Mouse (Mus musculus) Patski (cell line): ENCODE measurements around the gene Slco2b1. TPM values are rescaled to one million over a fixed set of nuclear protein-coding genes. Genes with fewer than 3 reads are reported as not detected.

Experiments
- ATAC-seq: fragments of 100-300 bp; one replicate; pipeline ENCODE4 v1.8.0; 2021
- CTCF ChIA-PET: fragments of 350-600 bp; sonication (Branson Sonifier 250); formaldehyde crosslinking; loops from one replicate; lab custom pipeline; 2022; ENCODE audit warnings: inconsistent platforms; lab: Charles Lee
- POLR2A ChIA-PET: fragments of 350-600 bp; sonication (Branson Sonifier 250); formaldehyde crosslinking; loops from one replicate; lab custom pipeline; 2022; ENCODE audit warnings: antibody characterized with exemption, inconsistent platforms; lab: Charles Lee
- DNase-seq: peaks from one replicate; pipeline ENCODE4 v3.0.0-alpha.2; 2011; ENCODE audit warnings: low read depth, low spot score
- H3K27me3 ChIP-seq: fragments of 371-371 bp; one replicate; pipeline ENCODE4 v1.5.1; 2021
- CTCF ChIP-seq: fragments of 100-300 bp; IDR thresholded peaks from one replicate; pipeline ENCODE4 v1.5.1; 2021
- in situ Hi-C: fragments of 300-500 bp; cut with MboI; formaldehyde crosslinking; loops from 3 replicates; pipeline ENCODE4 v1.11.1; 2018; ENCODE audit warnings: low pct_unique_long_range_greater_than_20kb, mixed read lengths
- polyA plus RNA-seq: library from polyadenylated mRNA; unstranded; gene quantifications from one replicate; pipeline ENCODE4 v1.2.3, GENCODE M21; 2021

Slco2b1 gene
- polyA plus RNA-seq, 1 experiment from 2014 or later = not detected

DNA sequence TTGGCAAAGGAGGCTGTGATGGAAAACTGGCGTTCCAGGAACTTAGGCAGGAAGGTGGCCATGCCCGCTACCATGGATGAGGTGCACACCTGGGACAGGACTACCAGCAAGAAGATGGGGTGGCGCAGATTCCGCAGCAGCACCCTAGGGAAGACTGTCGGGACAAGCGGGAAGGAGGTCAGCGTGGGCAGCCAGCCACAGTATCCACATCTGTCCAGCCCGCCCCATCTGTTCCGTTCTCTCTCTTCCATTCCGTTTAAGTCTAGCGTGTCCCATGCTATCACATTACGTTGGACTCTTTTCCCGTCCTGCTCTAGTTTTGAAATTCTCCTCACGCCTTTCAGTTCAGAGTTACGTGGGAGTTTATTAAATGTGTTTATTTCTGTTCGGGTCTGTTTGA is 44.0 kb downstream of the Slco2b1 start:
- POLR2A ChIA-PET = no interaction called here
- CTCF ChIA-PET = no interaction called here
- peaks cover 37% of the 10 kb centered on the region for H3K27me3 ChIP-seq
- DNase-seq (no peak), ATAC-seq (no peak)
- in situ Hi-C loops = no loop called here
- TF ChIP-seq CTCF = no peak

DNA sequence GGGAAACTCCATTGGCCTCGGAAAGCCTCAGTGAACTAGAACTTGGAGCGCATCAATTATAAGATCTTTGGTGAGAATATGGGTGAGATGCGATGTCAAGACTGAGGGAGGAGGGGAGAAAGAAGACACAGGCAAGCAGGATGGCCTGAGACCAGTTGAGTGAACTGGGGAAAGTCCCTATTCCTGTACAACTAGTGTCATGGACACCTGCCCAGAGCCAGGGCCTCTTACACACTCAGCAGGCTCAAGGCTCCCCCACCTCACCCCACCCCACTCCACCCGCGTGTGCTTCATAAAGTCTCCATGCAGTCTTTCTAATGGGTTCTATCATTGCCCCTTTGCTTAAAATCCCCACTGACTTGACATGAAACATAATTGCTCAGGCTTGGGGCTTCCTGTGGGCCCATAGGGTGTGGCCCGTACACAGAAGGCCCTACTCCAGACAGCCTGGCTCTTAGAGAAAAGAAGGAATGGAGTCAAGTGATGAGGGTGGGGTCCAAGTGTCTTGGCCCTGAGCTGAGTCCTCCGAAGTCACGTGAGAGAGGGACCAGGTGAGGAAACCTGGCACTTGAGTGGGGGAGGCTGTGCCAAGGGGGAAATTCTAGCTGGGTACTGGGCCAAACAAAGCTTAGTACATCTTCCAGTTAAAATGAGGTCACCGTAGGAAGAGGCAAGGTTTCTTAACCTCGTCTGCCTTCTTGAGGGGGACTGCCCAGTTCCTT is 45.2 kb downstream of the Slco2b1 start:
- in situ Hi-C loops = no loop called here
- ChIA-PET CTCF (no interaction called here), POLR2A (no interaction called here)
- peaks cover 41% of the 10 kb centered on the region for H3K27me3 ChIP-seq
- DNase-seq (no peak), ATAC-seq (no peak)
- TF ChIP-seq CTCF = no peak

DNA sequence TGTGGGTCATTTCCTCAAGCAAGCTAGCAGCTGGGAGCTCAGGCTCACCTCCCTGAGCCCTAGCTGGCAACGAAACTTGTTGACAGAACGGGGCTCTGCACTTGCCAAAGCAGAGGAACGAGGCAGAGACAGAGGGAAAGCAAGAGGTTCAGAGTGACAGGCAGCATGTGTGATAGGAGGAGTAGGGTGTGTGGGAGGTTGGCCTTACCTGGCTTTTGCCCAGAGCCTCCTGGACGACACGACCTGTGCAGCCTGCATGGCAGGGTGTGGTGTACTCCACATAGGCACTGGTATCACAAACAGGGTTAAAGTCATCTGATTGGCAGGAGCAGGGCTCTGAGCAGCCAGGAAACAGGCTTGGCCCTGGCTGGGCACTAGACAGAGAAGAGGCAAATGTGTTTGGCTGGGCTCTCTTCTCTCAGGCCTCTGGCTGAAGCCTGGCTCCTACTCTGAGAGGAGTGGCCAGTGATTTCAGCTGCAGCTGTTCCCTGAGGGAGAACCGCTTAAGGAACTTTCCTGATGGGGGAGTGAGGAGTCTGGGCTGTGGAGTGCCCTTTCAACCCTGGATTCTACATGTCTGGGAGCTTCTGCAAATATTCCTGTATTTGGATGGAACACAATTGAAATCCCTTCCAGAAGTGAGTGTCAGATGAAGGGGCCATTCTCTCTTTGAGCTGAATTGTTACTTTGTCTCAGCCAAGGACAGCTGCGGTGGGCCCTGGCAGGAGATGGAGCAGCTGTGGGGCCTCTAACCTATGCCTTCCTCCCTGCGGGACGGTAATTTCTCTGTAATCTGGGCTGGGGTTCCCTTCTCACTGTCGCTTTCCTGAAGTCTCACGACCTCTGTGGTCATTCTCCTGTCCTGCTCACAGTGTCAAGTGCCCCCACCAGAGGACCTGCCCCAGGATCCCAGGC is 46.3 kb downstream of the Slco2b1 start:
- ChIA-PET CTCF (no interaction called here), POLR2A (no interaction called here)
- in situ Hi-C loops = no loop called here
- H3K27me3 ChIP-seq = peaks cover 46% of the 10 kb centered on the region
- ATAC-seq (no peak), DNase-seq (no peak)
- no peak for TF ChIP-seq CTCF

DNA sequence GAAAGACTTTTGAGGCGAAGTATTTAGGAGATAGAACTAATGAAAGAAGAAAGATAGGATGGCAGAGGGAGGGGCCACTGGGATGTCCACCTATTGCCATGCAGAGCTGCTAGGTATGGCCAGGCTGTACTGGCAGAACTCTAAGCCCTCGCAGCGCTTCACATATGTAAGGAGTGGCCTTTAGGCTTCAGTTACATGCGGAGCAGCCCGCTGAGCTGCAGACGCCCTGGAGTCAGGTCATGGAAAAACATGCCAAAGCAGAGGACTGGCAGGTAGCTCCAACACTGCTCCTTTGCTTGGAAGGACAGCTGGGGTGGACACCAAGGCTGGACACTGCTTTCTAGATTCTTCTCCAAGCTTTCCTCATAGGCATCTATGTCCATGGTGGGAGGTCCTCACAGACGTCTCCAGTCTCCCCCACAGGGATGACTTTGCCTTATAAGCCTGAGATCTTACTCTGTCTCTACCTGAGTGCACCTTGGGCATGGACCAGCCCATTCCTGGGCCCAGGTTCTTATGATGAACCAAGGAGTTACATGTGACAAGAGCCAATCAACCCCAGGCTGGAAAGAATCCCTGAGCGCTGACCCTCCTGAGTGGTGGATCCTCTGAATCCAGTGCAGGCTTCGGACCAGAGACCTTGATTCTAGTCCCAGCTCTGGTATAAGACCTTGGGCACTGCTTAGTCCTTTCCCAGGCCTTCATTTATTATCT is 47.5 kb downstream of the Slco2b1 start:
- CTCF ChIA-PET = interaction anchor here (1.1 kb wide), 1 partner anchor 9 kb away, joined by 3 read pairs; no protein-coding TSS in a partner anchor
- no peak for ATAC-seq
- POLR2A ChIA-PET = no interaction called here
- peaks cover 50% of the 10 kb centered on the region for H3K27me3 ChIP-seq
- no peak for TF ChIP-seq CTCF
- in situ Hi-C loops = no loop called here
- no peak for DNase-seq

DNA sequence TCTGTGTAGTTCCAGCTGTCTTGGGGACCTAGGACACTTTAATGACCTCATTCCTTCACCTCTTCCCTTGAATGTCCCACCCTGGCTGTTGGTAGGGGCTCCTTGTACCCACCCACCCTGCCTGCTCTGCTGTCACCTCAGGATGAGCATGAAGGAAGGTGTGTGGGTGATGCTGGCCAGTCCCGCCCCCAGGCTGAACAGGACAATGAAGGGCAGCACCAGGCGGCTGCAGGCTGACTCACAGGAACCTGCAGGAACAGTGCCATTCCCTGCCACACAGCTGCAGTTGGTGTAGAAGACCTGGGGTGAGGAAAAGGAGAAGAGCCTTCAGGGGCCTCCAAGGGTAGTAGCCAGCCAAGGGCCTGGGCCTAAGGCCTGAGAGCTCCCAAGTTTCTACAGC is 48.8 kb downstream of the Slco2b1 start:
- ChIA-PET CTCF (no interaction called here), POLR2A (no interaction called here)
- peaks cover 52% of the 10 kb centered on the region for H3K27me3 ChIP-seq
- ATAC-seq (no peak), DNase-seq (no peak)
- no peak for TF ChIP-seq CTCF
- in situ Hi-C loops = no loop called here

DNA sequence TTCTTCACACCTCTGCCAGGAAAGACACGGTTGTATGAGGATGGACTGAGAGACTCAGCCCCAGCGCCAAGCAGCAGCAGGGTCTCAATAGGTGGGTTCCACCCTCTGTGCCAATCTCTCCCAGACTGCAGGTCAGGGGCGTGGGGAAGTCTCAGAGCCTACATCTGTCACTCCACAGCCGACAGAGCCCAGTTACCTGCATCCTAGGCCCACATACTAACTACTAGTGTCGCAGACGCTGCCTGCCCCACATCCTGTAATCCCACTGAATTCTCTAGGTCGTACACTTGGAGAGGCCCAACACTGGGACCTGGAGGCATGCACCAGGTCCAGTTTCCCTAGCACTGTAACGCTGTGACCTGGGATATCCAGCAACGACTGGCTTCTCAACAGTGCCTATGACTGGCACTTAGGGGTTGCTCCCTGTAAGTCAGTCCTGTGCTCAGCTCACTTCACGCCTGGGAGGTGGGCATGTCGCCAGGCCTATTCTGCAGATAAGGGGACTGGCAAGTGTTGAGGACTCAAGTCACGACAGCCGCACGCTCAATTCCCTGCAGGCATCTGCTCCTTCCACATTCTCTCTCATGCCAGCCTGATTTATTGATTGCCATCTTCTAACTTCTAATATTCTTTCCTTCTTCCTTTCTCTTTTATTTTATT is 49.4 kb downstream of the Slco2b1 start:
- no peak for TF ChIP-seq CTCF
- ChIA-PET CTCF (interaction anchor here (2.0 kb wide), 1 partner anchor 20 kb away, joined by 6 read pairs; no protein-coding TSS in a partner anchor), POLR2A (no interaction called here)
- DNase-seq (no peak), ATAC-seq (no peak)
- in situ Hi-C loops = no loop called here
- peaks cover 54% of the 10 kb centered on the region for H3K27me3 ChIP-seq

DNA sequence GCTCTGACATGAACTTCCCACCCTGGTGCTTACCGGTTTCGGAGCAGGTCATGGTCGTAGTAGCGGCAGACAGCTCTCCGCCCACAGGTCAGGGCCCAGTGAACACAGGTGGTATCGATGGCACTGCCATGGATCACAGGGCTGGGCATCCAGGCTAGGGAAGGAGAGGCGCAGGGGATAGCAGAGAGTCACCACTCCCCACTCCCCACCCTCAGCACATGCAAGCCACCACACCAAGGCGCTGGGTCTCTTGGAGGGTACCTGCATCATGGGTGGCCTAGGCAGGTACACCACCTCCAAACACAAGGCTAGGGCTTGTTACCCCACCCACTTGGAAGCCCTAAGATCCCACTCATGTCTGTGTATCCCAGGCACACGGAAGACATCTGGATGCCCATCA is 50.1 kb downstream of the Slco2b1 start:
- DNase-seq (no peak), ATAC-seq (no peak)
- no peak for TF ChIP-seq CTCF
- H3K27me3 ChIP-seq = peaks cover 51% of the 10 kb centered on the region
- ChIA-PET CTCF (interaction anchor here (2.0 kb wide), 1 partner anchor 21 kb away, joined by 6 read pairs; no protein-coding TSS in a partner anchor), POLR2A (no interaction called here)
- in situ Hi-C loops = no loop called here

DNA sequence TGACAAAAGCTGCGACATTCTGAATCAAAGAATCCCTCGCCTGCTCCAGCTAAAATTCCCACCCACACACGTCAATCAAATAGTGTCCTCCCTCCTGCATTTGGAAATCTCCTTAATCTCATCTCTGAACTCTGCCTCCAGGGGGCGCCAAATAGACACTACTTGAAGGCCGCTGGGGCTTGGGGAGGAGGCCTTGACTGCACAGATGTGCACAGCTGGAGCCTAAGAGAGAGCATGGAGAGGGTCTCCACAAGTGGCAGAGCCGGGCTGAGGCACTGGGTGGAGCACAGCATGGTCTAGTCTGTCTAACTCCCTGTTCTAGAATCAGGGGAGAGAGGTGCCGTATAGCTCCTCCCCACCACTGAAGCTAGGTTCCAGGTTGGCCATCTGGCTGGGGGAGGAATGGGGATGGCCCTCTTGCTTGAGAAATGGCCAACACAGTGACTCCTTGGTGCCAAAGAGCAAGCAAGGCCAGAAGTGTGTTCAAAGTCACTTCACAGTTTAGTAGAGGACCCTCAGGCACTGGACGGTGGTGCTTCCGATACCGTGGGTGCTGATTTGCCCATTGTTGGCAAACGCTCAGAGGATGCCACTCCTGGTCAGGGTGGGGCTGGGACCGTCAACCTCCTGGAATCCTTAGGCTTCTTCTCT is 51.6 kb downstream of the Slco2b1 start:
- DNase-seq (no peak), ATAC-seq (no peak)
- ChIA-PET CTCF (interaction anchor here (1.2 to 2.6 kb wide), 3 partner anchors 22 to 216 kb away, joined by 3 to 16 read pairs (median 6); no protein-coding TSS in a partner anchor), POLR2A (interaction anchor here (0.5 kb wide), 1 partner anchor 14 kb away, joined by 3 read pairs; no protein-coding TSS in a partner anchor)
- H3K27me3 ChIP-seq = peaks cover 43% of the 10 kb centered on the region
- TF ChIP-seq CTCF = no peak
- in situ Hi-C loops = loop anchor here (5.0 kb wide), 1 partner anchor 218 kb away; no protein-coding TSS in a partner anchor

DNA sequence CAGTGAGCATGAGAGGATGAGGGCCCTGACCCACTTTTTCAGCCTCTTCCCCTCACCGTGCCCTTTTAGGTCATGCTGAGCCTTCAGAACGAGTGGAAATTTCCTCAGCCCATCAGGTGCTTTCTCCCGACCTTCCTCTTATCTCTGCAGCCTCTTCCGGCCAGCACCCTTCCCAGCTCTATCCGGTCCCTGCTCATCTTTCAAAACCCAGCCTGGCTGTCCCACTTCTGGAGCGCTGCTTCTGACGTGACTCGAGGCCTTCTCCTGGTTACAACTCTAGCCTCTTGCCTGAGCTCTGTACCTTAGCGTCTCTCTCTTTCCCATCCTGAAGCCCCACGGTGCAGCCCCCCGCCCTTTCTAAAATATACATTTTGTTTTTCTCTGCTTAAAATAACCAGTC is 56.9 kb downstream of the Slco2b1 start:
- DNase-seq (no peak), ATAC-seq (no peak)
- H3K27me3 ChIP-seq = peaks cover 31% of the 10 kb centered on the region
- ChIA-PET CTCF (no interaction called here), POLR2A (no interaction called here)
- in situ Hi-C loops = no loop called here
- TF ChIP-seq CTCF = no peak
